Mouse (Mus musculus): ENCODE data around the gene Anp32a. TPM values are rescaled to one million over a fixed set of nuclear protein-coding genes. Genes with fewer than 3 reads are reported as not detected.

Gene Anp32a
- polyA plus RNA-seq, 1 experiment from 2014 or later: 103 TPM

DNA sequence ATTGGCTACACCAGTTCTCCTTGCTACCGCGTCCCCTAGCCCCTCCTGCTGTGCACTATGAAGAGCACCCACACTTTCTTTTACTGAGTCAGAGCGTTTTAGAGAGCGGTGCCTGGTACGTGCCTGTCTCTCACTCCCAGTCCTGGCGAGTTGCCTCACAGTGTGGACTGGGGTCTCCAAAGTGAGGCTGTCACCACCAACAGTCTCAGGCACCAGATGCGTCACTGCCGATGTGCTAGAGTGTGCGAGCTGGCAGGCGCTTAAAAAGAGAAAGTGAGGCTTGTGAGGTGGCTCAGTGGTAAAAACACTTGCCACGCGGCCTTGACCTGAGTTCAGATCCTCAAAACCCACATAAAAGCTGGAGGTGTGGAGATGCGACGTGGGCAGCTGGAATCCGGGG, 8.2 kb downstream of the Anp32a start:
- H3K27ac ChIP-seq: no peak overlapping the region
- H3K4me1 ChIP-seq: peaks cover 65% of the 10 kb centered on the region

DNA sequence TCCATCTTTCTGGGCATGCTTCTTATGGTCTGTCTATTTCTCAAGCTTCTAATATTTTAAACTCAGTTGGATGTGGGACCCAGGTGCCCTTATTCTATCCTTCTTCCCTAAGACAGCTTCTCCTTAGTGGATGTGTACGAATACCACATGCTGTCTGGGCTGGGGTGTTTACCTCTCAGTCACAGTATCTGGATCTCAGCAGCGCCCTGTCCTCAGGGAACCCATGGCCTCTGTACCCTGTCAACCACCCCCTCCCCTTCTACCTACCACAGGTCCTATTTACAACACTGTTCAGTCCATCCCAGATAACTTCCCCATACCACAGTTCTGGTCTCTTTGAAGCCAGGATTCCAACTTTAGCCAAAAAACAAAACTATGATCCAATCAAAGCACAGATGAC, 9.6 kb downstream of the Anp32a start:
- Histone ChIP-seq H3K4me2 (no peak overlapping the region), H3K36me3 (replicated peaks) (no peaks in the 10 kb centered on the region), H3K4me1 (peaks cover 57% of the 10 kb centered on the region), H3K9ac (no peak overlapping the region), H3K9me3 (no peaks in the 10 kb centered on the region), H3K27me3 (replicated peaks) (no peaks in the 10 kb centered on the region), H3K27ac (no peak overlapping the region), H3K4me3 (no peak overlapping the region)
- ATAC-seq (replicated peaks): no peak
- 77% methylated on average over 2 of the region's 2 CpGs for WGBS

More for the DNA sequence above, 8.2 kb downstream of the Anp32a start:
- Histone ChIP-seq H3K4me3 (no peak overlapping the region), H3K4me2 (no peak overlapping the region), H3K27me3 (replicated peaks) (no peaks in the 10 kb centered on the region), H3K36me3 (replicated peaks) (no peaks in the 10 kb centered on the region), H3K9me3 (no peaks in the 10 kb centered on the region), H3K9ac (no peak overlapping the region)
- ATAC-seq (replicated peaks): no peak
- 53% methylated on average over 15 of the region's 15 CpGs for WGBS

DNA sequence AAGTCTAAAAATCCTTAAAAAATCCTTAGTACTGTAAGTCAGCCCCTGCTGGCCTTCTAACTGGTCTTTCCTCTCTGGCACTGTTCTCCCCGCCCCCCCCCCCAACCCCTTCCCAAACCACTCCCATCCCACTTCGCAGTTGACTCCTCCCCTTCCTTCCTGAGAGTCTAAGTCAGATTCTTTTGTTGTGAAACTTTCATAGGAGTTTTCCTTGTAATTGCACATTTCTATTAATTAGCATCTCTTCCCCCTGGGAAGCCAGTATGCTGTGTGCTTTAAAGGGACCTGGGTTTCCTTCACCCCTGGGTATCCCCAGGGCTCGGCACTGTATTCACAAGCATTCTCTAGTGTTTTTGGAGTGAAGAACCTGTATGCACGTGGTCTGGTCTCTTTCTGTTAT, 10.1 kb downstream of the Anp32a start:
- Histone ChIP-seq H3K27ac (no peak overlapping the region), H3K27me3 (replicated peaks) (no peaks in the 10 kb centered on the region), H3K9ac (no peak overlapping the region), H3K4me3 (no peak overlapping the region), H3K4me1 (peaks cover 52% of the 10 kb centered on the region), H3K4me2 (no peak overlapping the region), H3K9me3 (no peaks in the 10 kb centered on the region), H3K36me3 (replicated peaks) (no peaks in the 10 kb centered on the region)
- WGBS: 47% methylated on average over 4 of the region's 4 CpGs
- ATAC-seq (replicated peaks): no peak

DNA sequence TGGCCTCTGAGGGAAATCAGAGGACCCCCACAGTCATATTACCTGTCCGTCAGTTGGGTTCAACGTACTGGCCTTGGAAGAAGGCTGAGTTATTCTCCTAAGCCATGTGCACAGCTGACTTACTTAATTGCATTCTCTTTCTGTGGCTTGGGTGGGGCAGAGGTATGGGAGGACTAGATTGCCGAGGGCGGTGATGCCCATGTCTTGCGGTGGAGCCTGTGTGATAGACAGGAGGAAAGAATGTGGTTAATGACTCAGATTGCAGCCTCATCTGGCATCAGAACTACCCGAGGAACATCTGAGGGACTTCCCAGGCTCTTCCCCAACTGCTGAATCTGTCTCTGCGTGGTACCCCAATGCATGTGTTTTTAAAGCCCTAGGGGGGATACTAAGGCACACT, 12.7 kb downstream of the Anp32a start:
- no peak for ATAC-seq (replicated peaks)
- Histone ChIP-seq H3K4me3 (no peak overlapping the region), H3K36me3 (replicated peaks) (no peaks in the 10 kb centered on the region), H3K9me3 (no peaks in the 10 kb centered on the region), H3K4me2 (no peak overlapping the region), H3K27me3 (replicated peaks) (no peaks in the 10 kb centered on the region), H3K27ac (no peak overlapping the region), H3K4me1 (peaks cover 31% of the 10 kb centered on the region), H3K9ac (no peak overlapping the region)
- 76% methylated on average over 7 of the region's 7 CpGs for WGBS

DNA sequence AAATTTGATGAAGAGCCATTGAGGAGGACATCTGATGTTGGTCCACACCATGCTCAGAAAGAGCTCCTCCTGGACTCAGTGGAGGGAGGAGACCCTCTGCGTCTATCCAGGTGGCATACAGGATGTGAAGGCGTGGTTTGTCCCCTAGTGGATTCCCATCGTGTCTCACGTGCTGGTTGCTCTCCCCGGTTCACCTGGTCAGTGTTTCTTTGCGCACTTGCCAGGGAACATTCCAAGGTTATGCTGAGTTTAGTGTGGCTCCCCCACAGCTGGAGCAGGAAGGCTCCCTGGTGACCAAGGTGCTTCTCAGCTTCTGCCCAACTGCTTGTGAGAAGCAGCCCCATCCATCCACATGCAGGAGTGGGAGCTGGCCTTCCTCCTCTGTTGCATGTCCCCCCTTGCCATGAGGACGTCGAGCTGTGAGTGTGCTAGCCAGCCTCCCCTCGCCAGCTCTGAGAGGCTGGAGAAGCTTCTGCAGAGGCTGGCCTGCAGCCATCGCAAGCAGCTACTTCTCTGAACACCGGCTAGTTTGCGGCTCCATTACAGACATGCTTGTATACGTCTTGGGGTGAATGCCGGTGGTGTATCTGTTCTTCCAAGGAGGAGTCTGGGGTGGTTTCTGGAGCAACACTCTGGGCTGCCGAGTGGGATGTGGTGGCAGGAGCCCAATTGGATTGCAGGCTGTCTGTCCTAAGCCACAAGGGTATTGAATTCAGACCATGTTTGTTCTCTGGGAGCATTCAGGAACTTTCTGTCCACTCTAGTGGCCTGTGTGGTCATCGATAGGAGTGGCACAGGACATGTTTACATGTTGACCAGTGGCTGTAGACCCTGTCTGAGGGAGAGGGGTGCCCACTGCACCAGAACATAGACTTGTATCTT, 14.0 kb downstream of the Anp32a start:
- no peak overlapping the region for H3K9ac ChIP-seq
- no peak overlapping the region for H3K27ac ChIP-seq
- peaks cover 19% of the 10 kb centered on the region; the same call in 1 of the 2 replicates for H3K4me1 ChIP-seq
- ATAC-seq (replicated peaks): no peak
- H3K27me3 ChIP-seq (replicated peaks): no peaks in the 10 kb centered on the region
- 83% methylated on average over 16 of the region's 16 CpGs for WGBS
- no peaks in the 10 kb centered on the region for H3K36me3 ChIP-seq (replicated peaks)
- no peak overlapping the region for H3K4me3 ChIP-seq
- no peak overlapping the region for H3K4me2 ChIP-seq
- H3K9me3 ChIP-seq: no peaks in the 10 kb centered on the region

DNA sequence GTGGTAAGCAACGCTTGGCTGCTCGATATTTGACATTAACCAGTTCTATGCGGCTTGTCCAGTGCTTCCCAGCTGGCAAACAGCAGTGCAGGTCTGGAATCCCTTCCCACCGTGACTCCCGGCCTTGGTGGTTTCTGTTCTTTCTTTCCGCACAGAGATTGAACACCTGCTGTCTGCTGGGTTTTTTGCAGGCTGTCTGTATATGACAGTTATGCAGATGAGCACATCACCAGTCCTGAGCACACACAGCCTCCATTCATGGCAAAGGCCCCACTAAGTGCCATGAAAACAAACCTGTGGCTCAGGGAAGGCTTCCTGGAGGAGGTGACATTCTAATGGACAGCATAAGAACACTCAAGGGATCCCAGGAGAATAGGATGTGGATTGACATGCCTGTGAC, 14.7 kb downstream of the Anp32a start:
- H3K4me2 ChIP-seq: no peak overlapping the region
- no peak overlapping the region for H3K27ac ChIP-seq
- no peak for ATAC-seq (replicated peaks)
- H3K4me3 ChIP-seq: no peak overlapping the region
- H3K36me3 ChIP-seq (replicated peaks): no peaks in the 10 kb centered on the region
- WGBS: 72% methylated on average over 6 of the region's 6 CpGs
- no peak overlapping the region for H3K9ac ChIP-seq
- no peaks in the 10 kb centered on the region for H3K9me3 ChIP-seq
- H3K27me3 ChIP-seq (replicated peaks): no peaks in the 10 kb centered on the region
- H3K4me1 ChIP-seq: peaks cover 16% of the 10 kb centered on the region; the same call in 1 of the 2 replicates

DNA sequence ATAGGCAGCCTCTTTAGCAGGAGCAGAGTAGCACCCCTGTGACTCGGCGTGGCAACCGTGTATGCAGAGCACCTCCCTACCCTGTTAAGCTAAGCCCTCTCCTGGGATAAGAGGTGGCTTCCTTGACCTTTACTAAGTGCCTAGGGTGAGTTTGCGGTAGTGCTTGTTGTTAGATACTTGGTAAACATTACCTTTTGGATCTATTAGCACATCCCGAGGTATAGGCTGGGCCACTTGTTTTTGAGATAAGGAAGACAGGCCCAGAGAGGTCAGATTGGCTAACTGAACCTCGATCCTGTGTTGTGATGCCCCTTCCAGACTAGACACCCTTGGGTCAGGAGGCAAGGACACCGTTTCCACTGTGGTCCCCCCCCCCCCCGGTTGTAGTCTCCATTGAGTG, 16.5 kb downstream of the Anp32a start:
- 89% methylated on average over 8 of the region's 8 CpGs for WGBS
- Histone ChIP-seq H3K9me3 (no peaks in the 10 kb centered on the region), H3K27ac (no peak overlapping the region), H3K4me1 (peaks cover 18% of the 10 kb centered on the region; the same call in 1 of the 2 replicates), H3K4me3 (no peak overlapping the region), H3K9ac (no peak overlapping the region), H3K27me3 (replicated peaks) (no peaks in the 10 kb centered on the region), H3K4me2 (no peak overlapping the region), H3K36me3 (replicated peaks) (no peaks in the 10 kb centered on the region)
- ATAC-seq (replicated peaks): no peak

DNA sequence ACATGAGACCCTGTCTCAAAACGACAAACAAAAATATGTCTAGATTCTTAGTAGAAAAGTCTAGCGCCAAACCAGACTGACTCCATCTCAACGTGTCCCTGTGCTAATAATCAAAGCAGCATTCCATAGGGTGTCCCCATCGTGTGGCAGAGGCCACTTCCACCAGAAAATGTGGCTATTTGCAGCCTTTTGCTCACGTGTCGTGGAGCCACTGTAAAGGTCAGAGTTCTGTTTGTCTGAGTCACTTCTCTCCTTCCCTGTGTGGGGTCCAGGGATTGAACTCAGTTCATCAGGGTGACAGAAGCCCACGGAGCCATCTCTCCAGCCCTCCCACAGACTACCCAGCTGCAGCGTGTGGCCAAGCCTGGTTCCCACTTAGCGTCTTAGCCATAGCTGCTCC, 17.8 kb downstream of the Anp32a start:
- Histone ChIP-seq H3K4me1 (peaks cover 25% of the 10 kb centered on the region), H3K27me3 (replicated peaks) (no peaks in the 10 kb centered on the region), H3K9ac (no peak overlapping the region), H3K4me2 (no peak overlapping the region), H3K36me3 (replicated peaks) (no peaks in the 10 kb centered on the region), H3K27ac (no peak overlapping the region), H3K4me3 (no peak overlapping the region), H3K9me3 (no peaks in the 10 kb centered on the region)
- WGBS: 87% methylated on average over 9 of the region's 9 CpGs
- ATAC-seq (replicated peaks): no peak

DNA sequence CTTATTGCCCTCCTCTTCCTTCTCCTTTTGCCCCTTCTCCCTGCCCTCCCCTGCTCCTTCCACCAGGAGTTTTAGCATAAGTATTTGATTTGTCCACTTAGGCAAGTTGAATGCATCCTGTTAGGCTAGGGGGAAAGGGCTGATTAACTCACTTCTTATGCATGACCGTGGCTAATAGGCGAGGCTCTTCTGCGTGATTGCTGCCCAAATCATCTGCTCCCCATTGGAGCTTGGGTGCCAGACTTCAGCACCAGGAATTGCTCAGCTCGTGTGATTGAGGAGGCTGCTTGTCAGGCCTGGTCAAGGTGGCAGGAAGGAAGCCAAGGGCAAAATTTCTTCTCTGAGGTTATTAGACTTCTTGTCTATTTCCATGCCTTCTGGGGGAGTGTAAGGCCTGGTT, 19.8 kb downstream of the Anp32a start:
- H3K4me3 ChIP-seq: no peak overlapping the region
- H3K9ac ChIP-seq: no peak overlapping the region
- H3K27me3 ChIP-seq (replicated peaks): no peaks in the 10 kb centered on the region
- WGBS: 20% methylated on average over 4 of the region's 4 CpGs
- no peaks in the 10 kb centered on the region for H3K36me3 ChIP-seq (replicated peaks)
- H3K4me2 ChIP-seq: no peak overlapping the region
- H3K9me3 ChIP-seq: no peaks in the 10 kb centered on the region
- peaks cover 42% of the 10 kb centered on the region for H3K4me1 ChIP-seq
- ATAC-seq (replicated peaks): no peak
- H3K27ac ChIP-seq: no peak overlapping the region

DNA sequence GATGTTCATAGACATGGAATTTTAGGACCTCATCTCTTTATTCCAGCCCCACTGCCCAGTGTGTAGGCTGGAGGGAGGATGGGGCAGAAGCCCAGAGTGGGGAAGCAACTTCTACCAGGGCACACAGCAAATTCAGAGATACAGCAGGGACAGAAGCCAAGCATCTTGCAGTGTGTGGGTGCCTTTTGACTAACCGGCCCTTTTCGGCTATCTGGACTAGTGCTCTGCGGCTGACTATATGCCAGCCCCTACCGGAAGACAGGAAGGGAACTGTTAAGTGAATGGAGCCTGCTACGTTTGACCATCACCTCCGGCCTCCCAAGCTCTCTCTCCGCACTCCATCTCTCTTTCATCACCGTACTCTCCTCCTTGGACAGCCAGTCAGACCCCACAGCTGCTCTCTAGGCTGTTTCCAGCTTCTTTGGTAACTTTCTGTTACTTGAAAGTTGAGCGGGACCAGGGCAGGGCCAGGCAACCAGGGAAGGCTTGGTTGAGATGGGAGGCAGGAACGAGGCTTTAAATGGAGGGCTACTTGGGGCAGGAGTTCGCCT, 21.8 kb downstream of the Anp32a start:
- no peak for ATAC-seq (replicated peaks)
- peak overlapping the region; percentile 71; the same call in 1 of the 2 replicates for H3K27ac ChIP-seq
- 0 out of 2 replicates have a peak overlapping the region, but pooled peaks have one; percentile 47 for H3K9ac ChIP-seq
- H3K27me3 ChIP-seq (replicated peaks): no peaks in the 10 kb centered on the region
- no peaks in the 10 kb centered on the region for H3K36me3 ChIP-seq (replicated peaks)
- peaks cover 62% of the 10 kb centered on the region for H3K4me1 ChIP-seq
- peak overlapping the region; percentile 37 for H3K4me3 ChIP-seq
- WGBS: 39% methylated on average over 11 of the region's 11 CpGs
- H3K9me3 ChIP-seq: no peaks in the 10 kb centered on the region
- H3K4me2 ChIP-seq: peak overlapping the region; percentile 69

DNA sequence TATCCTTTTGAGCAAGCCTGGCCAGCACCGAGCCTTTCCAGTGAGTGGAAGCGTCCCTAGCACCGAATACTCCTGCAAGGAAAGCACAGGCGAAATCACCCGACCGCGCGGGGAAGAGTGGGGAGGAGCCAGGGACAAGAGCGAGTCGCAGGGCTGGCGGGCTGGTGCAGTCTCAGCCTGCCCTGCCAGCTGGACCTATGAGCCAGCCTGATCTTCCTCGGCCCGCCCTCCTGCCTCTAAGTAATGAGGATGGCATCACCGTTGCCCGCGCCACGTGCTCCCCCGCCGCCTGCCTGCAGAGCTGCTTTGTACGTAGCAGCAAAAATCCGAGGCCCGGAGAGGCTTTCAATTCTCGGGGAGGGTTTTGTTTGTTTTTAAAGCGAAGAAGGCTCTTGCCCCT, 22.5 kb downstream of the Anp32a start:
- WGBS: under 1% methylated on average over 24 of the region's 24 CpGs
- H3K4me1 ChIP-seq: peaks cover 68% of the 10 kb centered on the region
- H3K27me3 ChIP-seq (replicated peaks): no peaks in the 10 kb centered on the region
- peak overlapping the region; percentile 37 for H3K4me3 ChIP-seq
- peak overlapping the region; percentile 47 for H3K9ac ChIP-seq
- H3K36me3 ChIP-seq (replicated peaks): no peaks in the 10 kb centered on the region
- H3K27ac ChIP-seq: peak overlapping the region; percentile 71
- H3K4me2 ChIP-seq: peak overlapping the region; percentile 69
- peak; percentile 94 for ATAC-seq (replicated peaks)
- no peaks in the 10 kb centered on the region for H3K9me3 ChIP-seq

DNA sequence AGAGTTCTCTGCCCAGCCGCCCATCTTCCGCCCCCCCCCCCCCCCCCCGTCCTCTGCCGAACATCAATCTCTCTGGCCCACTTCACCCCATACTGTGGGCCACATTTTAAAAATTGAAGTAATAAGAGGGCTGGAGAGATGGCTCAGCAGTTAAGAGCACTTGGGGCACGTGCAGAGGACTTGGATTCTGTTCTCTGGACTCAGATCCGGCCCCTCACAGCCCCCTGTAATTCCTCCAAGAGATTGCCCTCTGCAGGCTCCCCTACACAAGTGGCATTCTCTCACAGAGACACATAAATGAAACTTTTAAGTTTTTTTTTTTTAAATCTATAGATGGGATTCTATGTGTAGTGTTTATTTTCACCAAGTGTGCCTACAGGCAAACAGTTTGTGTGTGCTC, 23.1 kb downstream of the Anp32a start:
- WGBS: 8% methylated on average over 5 of the region's 6 CpGs
- Histone ChIP-seq H3K27ac (peak overlapping the region; percentile 71), H3K4me1 (peaks cover 68% of the 10 kb centered on the region), H3K9ac (0 out of 2 replicates have a peak overlapping the region, but pooled peaks have one; percentile 47), H3K4me2 (peak overlapping the region; percentile 69), H3K4me3 (peak overlapping the region; percentile 37), H3K36me3 (replicated peaks) (no peaks in the 10 kb centered on the region), H3K9me3 (no peaks in the 10 kb centered on the region), H3K27me3 (replicated peaks) (no peaks in the 10 kb centered on the region)
- ATAC-seq (replicated peaks): peak; percentile 4; the same call in 1 of the 2 replicates

All from midbrain, embryonic 15.5 days (tissue).